Mouse (Mus musculus) right cerebral cortex, postnatal 25 days (tissue): ENCODE data around the gene Lenep.
"Not testable (repeated sequence)": the region's sequence is repeated elsewhere in the genome, so short reads cannot be mapped to it uniquely, and the experiment has no call there.

ENCODE experiments used
- DNase-seq: peaks from one replicate; pipeline ENCODE4 v3.0.0; 2022

Gene Lenep

DNA sequence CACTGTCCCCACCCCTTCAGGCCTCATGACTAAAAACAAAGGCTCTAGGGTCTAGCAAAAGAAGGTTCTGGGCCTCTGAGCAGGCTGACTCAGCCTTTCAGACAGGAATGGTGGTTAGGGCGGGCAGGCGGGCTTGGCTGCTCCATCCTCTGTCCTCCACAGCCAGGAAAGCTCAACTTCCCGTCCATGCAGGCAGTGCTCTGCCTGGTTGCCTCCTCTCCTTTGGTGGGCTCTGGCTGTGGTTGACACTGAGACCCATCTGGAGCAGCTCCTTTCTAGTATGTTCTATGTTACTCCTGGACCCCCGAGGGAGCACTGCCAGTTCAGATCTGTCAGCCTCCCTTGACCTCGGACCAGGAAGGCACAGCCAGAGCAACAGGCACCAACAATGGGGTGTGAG is at the start of gene Lenep:
Lenep (minus strand) TSS at position 101 of the 400 bp plus-strand sequence.
- DNase-seq, result no peak

DNA sequence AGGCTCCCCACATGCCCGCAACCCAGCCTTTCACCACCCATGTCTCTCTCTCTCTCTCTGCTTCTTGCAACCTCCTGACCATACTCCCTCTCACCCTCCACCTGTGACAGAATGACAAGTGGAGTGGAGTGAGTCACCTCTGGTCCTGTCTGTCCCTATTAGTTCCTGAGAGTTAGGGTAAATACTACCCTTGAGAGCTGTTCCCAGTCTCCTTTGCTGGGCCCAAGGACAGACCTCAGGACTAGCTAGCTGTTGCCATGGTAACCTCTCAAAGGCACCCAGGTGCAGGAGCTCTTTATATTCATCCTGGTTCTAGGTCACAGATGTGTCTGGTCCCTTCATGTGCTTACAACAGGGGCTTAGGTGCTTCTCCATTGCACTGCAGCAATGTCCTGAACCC is 49.3 kb upstream of the Lenep start:
- DNase-seq, result no peak

DNA sequence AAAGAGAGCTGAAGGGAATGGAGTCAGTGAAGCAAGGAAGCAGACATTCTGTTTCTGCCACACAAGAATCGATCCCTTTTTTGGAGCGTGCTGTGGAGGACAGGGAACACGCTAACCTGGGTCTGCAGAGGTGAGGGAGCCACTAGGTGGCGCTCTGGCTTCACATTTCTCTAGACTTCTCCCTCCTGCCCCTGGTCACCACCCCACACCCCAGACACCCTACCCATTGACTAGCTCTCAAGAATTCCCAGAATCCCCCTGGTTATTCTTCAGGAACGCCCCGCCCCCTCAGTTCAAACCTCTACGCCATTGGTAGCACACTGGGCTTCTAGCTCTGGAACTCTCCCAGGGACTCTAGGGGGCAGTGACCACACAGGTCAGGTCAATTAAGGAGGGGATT is 46.9 kb upstream of the Lenep start:
- DNase-seq, result peak; percentile 51

DNA sequence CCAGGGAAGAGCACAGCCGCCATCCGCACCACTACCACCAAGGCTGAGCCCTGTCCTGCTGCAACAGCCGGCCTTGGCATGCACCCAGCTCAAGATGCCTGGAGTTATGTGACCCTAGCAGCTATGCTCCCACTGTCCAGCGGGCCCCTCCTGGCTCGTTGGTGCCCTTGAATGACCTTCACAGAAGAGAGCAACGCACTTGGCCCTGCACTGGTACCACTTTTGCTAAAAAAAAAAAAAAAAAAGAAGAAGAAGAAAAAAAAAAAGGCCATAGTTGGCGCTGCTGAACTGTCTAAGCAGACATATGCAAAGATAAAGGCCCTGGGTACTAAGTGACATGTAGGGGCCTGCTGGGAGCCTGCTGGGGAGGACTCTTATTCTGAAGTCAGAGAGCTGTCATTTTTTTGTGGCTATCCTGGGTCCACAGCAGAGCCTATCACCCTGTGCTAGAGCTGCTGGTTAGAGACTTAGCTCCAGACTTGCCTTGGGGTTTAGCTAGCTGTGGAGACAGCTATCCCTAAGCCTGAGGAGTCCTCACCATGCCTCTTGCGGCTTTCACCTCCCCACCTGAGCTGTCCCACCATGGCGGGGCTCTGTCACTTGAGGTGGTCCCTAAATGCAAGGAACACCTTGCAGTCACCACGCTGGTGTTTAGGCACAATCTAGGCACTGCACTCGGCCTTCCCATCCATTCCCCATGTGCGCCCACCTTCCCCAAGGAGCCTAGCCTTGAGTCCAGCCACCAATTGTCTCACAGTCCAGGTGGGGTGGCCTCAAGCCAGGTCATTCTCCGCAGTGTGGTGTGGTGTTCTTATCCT is 46.3 kb upstream of the Lenep start:
- DNase-seq, result no peak

DNA sequence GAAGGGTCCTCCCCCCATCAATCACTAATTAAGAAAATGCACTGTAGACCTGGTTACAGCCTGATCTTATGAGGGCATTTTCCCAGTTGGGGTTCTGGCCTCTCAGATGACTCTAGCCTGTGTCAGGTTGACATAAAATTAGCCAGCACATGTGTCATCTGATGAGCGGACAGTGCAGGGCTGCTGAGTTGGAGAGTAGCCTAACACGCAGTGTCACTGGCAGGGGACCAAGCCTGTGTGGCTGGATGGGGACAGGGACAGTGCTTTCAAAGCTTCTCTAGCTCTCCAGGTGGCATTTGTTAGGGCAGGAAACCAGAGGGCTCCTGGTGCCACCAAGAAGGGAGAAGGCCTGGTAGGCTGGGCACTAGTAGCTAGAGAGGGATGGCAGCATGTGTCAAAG is 38.1 kb upstream of the Lenep start:
- DNase-seq, result no peak

DNA sequence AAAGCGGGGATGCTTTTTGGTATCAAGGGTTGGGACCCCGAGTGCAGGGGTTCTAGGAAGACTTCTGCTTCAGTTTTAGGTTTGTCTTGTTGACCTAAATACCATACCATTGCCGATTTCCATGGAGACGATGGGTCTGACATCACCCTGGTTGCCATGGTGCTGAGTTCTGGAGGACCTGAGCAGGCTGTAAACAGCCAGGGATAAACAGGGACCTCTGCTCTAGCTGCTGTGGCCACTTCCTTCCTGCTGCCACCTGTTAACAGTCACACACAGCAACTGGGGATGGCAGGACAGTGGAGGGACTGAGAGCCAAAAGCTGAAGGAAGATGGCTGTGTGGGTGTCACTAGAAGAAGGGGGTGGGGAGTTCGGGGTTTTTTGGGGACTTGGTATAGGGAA is 34.7 kb upstream of the Lenep start:
- DNase-seq, result peak; percentile 26

DNA sequence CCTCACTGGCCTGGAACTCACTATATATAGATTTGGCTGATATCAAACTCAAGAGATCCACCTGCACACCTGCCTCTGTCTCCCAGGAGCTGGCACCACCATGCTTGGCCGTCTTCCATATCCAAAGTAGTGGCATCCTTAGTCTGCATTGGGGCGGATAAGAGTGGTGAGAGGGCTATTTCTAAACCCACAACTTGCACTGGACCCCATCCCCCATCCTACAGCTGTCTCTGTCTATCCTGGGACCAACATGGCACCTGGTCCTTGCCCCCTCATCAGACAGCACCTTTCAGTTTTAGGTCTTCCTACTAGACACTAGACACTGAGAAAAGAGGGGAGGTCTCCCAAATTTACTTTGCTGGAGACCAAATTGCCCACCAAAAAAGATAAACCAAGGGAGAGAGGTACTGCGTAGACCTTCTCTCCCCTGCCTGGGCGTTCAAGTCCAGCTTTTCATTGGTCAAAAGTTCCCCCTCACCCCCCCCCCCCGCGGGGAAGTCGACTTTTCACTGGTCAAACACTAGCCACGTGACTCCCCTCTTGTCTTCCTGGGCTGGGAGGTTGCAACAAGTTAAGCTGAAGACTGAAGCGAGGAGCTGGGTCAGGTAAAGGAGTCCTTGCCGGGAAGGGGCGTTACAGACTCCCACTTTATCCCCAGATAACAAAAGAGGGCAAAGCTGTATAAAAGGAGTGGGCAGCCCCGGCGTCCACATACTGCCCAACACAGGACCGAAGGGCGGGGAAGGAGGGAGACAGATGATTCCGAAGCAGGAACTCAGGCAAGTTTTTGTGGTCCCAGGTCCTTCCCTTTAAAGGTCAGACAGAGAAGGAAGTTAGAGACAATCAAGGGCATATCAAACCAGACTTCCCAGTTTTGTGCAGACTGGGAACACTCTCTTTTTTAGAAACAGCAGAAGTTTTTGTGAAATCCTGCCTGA is 33.9 kb upstream of the Lenep start, which contains the start of gene Pbxip1:
Pbxip1 (plus strand) TSS at position 531 of the 938 bp plus-strand sequence.
- no peak for DNase-seq

DNA sequence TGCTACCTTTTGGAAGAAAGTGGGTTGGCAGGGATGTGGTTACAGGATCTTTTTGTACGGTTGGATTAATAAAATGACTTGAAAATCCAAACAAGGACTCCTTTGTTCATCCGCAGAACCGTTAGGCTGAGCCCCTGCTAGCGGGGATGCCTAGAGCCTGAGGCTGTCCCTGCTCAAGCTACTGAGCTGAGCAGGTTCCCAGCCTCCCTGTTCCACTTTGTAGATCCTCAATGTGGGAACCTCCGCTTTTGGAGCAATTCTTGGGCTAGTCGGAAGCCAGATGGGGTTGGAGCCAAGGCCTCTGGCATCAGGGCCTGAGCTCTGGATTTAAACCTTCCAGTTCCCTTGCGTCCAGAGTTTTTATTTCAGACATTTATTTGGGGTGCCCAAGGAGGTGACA is 32.4 kb upstream of the Lenep start:
- DNase-seq, result no peak

DNA sequence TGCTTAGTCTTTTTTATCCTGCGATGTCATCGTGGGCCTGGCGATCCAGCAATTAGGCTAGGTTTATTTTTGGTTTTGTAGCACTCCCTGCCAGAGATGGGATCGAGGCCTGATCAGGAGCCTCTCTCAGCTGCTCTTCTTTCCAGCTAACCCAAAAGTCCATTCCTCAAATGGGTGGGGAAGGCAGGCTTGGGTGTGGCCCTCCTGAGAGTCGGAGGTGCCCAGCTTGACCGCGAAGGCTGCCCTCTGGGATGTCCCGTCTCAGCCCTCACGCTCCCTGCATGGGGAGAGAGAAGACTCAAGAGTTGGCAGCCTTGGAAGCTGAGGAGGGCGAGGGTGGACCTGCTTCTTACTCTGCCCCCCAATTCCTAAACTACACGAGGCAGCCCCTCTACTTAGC is 31.9 kb upstream of the Lenep start:
- DNase-seq, result no peak

DNA sequence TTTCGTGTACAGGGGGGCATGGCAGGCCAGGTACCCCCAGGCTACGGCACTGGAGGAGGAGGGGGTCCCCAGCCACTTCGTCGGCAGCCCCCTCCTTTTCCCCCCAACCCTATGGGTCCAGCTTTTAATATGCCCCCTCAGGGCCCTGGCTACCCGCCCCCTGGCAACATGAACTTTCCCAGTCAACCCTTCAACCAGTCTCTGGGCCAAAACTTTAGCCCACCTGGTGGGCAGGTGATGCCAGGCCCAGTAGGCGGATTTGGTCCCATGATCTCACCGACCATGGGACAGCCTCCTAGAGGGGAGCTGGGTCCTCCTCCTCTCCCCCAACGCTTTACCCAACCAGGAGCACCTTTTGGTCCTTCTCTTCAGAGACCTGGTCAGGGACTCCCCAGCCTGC is 30.0 kb upstream of the Lenep start:
- no peak for DNase-seq

DNA sequence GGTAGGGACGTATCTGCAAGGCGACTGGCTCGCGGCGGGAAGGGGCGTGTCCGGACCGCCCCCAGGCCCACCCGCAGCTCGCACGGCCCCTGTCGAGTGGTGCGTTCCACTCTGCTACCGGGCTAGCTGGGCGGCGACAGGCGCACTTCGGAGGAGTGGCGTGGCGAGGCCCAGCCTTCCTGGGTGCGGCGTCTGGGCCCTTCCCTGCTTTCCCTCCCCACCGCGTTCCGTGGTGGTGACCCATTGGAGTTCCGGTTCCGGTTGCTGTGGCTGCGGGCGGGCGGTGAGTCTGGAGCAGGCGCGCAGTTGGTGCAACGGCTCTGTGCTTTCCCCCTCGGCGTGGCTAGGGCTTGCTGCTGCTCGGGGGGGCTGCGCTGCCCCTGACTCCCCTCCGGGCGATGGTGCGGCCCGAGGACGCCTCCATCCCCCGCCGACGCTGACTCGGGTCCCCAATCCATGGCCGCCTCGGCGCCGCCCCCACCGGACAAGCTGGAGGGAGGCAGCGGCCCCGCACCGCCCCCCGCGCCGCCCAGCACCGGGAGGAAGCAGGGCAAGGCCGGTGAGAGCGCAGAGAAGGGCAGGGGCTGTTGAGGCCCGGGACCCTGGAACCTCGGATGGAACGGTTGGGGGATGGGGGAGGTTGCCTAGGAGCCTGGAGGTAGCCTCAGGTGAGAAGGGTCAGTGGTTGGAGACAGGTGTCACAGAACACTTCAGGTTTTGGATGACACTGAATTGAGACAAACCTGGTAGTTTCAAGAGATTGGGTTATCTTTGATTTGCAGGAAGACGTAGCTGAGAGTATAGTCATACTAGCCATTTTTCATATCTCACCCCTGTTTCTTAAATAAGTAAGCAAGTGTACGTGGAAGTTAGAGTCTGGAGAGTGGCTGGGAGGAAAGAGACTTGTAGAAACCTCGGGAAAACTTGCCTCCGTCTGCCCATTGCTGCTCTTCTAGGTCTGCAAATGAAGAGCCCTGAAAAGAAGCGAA is 27.9 kb upstream of the Lenep start, which contains the start of gene Pygo2:
Pygo2 (plus strand) TSS at position 44 of the 989 bp plus-strand sequence.
- DNase-seq, result peak; percentile 98

DNA sequence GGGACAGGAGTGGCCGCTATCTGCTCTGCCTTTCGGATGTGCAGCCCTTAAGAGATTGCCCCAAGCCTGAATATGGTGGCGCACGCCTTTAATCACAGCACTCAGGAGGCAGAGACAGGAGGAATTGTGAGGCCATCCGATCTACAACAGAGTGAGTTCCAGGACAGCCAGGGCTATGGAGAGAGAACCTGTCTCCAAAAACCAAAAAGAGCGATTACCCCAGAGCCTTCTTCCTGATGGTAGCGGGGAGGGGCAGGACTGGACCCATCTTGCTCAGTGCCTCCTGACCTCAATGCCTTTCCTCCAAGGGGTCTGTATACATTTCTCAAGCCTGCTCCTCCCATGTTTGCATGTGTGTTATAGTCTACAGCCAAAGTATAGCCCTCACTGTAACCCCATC is 26.4 kb upstream of the Lenep start:
- DNase-seq, result not testable (repeated sequence)

DNA sequence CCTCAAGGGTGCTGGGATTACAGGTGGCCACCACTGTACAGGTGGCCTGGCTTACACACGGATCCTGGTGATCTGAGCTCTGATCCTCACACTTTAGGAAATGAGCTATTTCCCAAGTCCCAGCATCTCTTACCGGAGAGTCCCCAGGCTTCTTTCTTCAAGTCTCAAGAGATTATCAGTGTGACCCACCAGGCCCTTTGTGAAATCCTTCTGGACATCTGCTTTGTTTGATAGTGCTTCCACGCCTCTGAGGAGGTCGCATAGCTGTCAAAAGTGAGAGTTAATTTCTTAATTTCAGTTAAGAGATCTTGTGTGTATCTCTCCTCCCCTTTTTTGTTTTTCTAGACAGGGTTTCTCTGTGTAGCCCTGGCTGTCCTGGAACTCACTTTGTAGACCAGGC is 23.3 kb upstream of the Lenep start:
- DNase-seq, result no peak

DNA sequence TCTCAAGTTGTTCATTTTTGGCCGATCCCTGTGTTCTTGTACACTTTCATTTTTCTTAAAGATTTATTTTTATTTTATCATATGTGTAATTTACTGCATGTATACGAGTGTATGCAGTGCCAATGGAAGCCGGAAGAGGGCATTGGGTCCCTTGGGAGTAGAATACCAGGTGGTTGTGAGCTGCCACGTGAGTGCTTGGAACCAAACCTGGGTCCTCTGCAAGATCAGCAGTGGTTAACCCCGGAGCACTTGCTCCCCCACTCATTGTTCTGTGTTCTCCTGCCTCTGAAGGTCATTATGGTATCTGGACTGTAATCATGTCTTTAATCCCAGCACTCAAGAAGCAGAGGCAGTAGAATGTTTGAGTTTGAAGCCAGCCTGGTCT is 22.5 kb upstream of the Lenep start:
- DNase-seq, result no peak

DNA sequence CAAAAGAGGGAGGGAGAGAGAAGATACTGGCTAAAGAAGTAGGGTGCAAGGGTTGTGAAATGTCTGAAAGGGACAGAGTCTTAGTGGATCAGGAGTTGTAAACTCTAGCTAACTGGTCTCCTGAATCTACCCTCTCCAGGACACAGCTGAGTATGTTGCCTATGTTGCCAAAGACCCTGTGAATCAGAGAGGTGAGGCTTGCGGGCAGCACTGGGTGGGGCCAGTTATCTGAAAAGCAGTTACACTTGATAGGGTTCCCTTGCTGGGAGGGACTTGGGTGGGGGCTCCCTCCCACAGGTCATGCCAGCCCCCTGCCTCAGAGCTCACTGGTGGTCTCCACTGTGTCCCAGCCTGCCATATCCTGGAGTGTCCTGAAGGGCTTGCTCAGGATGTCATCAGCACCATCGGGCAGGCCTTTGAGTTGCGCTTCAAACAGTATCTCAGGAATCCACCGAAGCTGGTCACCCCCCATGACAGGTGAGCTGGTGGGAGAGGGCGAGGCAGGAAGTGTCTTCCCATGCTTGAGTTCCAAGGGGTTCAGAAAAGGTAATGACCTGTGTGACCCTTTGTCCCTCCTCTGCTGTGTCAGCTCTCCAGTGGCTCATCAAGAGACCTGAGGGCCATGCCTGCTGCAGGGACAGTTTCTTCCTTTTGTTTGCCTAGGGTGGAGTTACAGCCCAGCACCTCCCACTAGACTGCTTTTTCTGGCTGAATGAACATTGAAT is 22.0 kb upstream of the Lenep start:
- no peak for DNase-seq

DNA sequence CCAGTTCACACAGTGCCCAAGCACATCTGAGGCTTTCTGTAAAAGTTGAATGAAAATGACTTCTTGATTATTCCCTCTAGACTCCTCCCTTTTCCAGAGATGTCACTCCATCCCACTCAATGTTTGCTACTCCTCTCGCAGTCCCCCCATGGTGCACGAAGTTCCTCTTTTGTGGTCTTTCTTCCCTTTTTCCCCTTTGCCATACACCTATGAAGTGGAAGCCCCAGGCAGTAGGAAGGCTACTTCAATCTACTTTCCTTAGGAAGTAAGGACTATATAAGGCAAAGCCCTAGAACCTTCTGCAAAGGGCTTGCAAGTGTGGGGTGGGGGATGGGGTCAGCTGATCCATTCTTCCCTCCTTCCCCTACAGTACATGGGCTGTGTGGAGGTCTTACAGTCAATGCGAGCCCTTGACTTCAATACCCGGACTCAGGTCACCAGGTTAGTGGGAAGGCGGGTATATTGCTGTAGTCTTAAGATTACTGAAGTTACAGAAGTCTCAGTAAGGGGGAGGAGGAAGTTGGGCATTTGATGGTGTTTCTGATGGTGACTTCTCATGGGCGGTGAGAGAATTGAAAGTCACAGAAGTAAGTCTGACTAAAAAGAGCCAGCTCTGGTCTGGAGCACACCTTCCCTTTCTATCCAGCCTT is 20.1 kb upstream of the Lenep start:
- DNase-seq, result no peak

DNA sequence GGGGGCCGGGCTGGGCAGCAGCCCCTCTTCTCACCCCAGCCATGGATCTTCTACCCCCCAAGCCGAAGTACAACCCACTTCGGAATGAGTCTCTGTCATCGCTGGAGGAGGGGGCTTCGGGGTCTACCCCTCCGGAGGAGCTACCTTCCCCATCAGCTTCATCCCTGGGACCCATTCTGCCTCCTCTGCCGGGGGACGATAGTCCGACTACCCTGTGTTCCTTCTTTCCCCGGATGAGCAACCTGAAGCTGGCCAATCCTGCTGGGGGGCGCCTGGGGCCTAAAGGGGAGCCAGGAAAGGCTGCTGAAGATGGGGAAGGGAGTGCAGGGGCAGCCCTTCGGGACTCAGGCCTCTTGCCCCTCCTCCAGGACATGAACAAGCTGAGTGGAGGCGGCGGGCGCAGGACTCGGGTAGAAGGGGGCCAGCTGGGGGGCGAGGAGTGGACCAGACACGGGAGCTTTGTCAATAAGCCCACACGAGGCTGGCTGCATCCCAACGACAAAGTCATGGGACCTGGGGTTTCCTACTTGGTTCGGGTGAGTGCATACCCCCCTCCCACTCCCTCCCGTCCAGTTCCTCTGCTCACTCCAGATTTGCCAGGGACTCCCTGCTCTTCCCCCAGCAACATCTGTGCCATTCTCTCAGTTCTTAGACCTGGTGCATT is 19.3 kb upstream of the Lenep start:
- no peak for DNase-seq

DNA sequence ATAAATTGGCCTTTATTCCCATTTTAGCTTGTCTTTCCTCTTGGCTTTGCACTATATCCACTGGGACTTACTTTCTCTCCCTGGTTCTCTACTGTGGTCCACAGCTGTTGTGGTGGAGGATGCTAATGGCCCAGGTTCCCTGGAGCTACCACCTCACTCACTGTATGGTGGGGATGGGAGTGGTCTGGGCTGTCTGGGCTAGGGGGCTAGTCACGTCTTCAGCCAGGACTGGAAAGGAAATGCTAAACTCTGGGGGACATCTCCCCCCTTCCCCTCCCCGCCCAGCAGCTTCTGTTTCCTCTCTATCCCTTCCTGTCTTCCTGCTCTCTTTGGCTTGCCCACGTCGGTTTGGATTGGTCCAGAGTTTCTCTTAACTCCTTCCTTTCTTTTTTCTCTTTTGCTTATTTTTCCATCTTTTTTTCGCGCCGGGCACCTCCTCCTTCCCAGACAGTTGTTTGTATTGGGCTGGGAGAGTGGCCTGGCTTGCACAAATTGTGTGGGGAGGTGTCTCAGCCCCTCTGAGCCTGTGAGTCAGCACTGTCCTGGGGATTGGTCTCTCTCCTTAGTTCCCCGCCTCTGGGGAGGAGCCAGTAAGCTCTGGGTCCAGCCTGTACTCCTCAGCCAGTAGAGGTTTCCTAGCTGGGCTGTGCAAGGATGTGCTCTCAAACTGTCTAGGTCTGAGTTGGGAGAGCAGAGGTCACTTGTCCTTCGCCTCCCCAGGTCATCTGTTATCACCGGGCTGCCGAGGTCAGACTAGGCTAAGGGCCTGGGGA is 18.6 kb upstream of the Lenep start:
- peak; percentile 65 for DNase-seq

DNA sequence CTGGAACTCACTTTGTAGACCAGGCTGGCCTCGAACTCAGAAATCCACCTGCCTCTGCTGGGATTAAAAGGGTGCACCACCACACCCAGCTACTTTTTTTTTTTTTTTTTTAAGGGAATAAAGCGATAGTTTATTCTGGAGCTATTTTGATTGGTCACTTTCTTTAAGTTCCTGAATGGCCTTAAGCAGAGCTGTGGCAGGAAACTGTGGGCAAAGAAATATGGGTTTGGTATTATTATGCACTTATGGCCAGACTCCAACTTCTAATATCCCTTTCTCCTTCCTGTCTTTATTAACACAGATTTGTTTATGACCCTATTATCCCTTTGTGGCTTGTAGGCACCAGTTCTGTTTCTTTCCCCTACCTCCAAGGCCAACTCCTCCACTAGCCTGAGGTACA is 17.8 kb upstream of the Lenep start:
- DNase-seq, result no peak

DNA sequence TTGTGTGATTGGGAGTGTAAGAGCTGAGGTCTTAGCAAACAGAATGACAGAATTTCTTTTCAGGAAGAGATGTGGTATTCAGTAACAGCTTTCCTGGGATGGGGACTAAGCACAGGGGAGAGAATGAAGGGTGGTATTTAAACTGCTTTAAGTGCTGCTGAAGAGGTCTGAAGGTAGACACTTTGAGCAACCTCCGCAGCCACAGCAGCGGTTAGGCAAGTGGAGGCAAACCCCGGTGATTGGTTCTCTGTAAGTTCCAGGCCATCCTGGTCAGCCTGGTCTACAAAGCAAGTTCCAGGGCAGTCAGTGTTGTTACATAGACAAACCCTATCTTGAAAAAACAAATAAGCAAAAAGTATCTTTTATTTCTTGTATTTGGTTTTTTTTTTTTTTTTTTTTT is 17.4 kb upstream of the Lenep start:
- DNase-seq, result no peak
